ENCODE assay signal across 26 mouse cellular contexts in the genomic region with DNA sequence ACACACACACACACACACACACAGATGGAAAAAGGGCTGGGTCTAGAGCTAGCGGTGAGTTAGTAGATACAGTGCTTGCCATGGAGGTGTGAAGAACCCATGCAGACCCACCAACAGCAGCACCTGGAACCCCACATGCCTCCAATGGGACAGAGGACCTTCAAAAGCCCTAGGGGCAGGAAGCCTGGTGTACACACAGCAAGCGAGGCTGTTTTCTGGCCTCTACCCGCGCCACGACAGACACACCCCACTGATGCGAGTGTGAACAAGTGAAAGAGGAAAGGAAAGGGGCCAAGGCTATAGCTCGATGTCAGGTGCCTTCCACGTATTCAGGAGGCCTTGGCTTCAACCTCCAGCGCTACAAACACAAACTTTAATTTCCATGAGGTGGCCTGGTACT. TPM values are rescaled to one million over a fixed set of nuclear protein-coding genes. Genes with fewer than 3 reads are reported as not detected.
A peak's percentile ranks its signal among the peaks of the same experiment; 100 is the strongest.
DNase-seq lines count a peak whose midpoint lies in the region; ATAC-seq and TF ChIP-seq lines count a peak whose summit lies in the region.
"Had no signal": no experiment of that assay in that cellular context is flagged by ENCODE, and none has a peak within 500 bp of the region (broad histone marks: within the 10 kb centered on the region; RNA-seq: fewer than 3 reads in every experiment).

No protein-coding gene starts in this region.

- H3K27me3 ChIP-seq in liver, embryonic 13.5 days, result no peaks in the 10 kb centered on the region
- no peaks in the 10 kb centered on the region for H3K27me3 ChIP-seq in splenic B cell, adult 2 months (ENCODE audit: control insufficient read depth, insufficient read depth, low read length, poor library complexity, severe bottlenecking)
- no peaks in the 10 kb centered on the region for H3K27me3 ChIP-seq in forebrain, embryonic 13.5 days
- H3K27me3 ChIP-seq: heart, embryonic 12.5 days; heart, embryonic 15.5 days; hindbrain, embryonic 15.5 days had no signal

- H3K27ac ChIP-seq in liver, embryonic 13.5 days, result peak overlapping the region; percentile 97; the same call in 1 of the 2 replicates
- peak overlapping the region; percentile 49 for H3K27ac ChIP-seq in bone marrow, adult 2 months (ENCODE audit: control insufficient read depth, insufficient read depth, low read depth, low read length, poor library complexity)
- no peak overlapping the region for H3K27ac ChIP-seq in forebrain, embryonic 13.5 days
- H3K27ac ChIP-seq: forebrain, embryonic 10.5 days; heart, embryonic 15.5 days; hindbrain, embryonic 15.5 days had no signal

- peak overlapping the region; percentile 59; the same call in 1 of the 2 replicates for H3K9ac ChIP-seq in liver, embryonic 13.5 days
- no peak overlapping the region for H3K9ac ChIP-seq in forebrain, embryonic 13.5 days
- H3K9ac ChIP-seq: forebrain, postnatal 0 days; heart, embryonic 12.5 days; heart, embryonic 15.5 days; hindbrain, embryonic 15.5 days had no signal

- no peak for TF ChIP-seq CTCF in bone marrow, adult 2 months (IDR thresholded peaks at IDR 0.05; ENCODE audit: control insufficient read depth, insufficient read depth, low read length)

- 78% methylated on average over 9 of the region's 9 CpGs for WGBS in liver, embryonic 13.5 days (ENCODE audit: insufficient replicate concordance)
- 75% methylated on average over 9 of the region's 9 CpGs for WGBS in bone marrow, adult 2 months
- WGBS in forebrain, embryonic 13.5 days, result 94% methylated on average over 9 of the region's 9 CpGs

- H3K9me3 ChIP-seq in liver, embryonic 13.5 days (replicated peaks), result no peaks in the 10 kb centered on the region
- no peaks in the 10 kb centered on the region for H3K9me3 ChIP-seq in forebrain, embryonic 13.5 days (replicated peaks)
- H3K9me3 ChIP-seq: forebrain, embryonic 10.5 days; heart, embryonic 12.5 days; heart, embryonic 15.5 days; hindbrain, embryonic 15.5 days had no signal

- ATAC-seq in liver, embryonic 13.5 days (ENCODE audit: low read depth), result no peak
- no peak for ATAC-seq in forebrain, embryonic 13.5 days
- ATAC-seq: activated CD4-positive, CD25-positive, alpha-beta regulatory T cell, adult 4 months; forebrain, embryonic 14.5 days; forebrain, postnatal 0 days had no signal

- DNase-seq in liver, embryonic 13.5 days, result no peak
- DNase-seq in liver, result no peak
- DNase-seq in B cell, adult 2 months, result peak; percentile 36 to 37
- peak; percentile 61 for DNase-seq in splenic B cell, adult 2 months (ENCODE audit: low read depth, low spot score)
- DNase-seq: adrenal gland, adult 8-10 months; adrenal gland, postnatal 25 days; cerebellum, adult 18-20 months; cerebellum, adult 9-10 months; cerebellum, postnatal 14 days; forebrain, postnatal 0 days; gastrocnemius, adult 2 months; gastrocnemius, postnatal 14 days; heart, adult 18-20 months; heart, postnatal 10 days; heart, postnatal 4 days had no signal

- peaks cover 70% of the 10 kb centered on the region for H3K4me1 ChIP-seq in liver, embryonic 13.5 days (replicated peaks)
- H3K4me1 ChIP-seq in bone marrow, adult 2 months (ENCODE audit: control insufficient read depth, insufficient read depth, low read length), result peaks cover 19% of the 10 kb centered on the region
- no peaks in the 10 kb centered on the region; the same call in 1 of the 2 replicates for H3K4me1 ChIP-seq in forebrain, embryonic 13.5 days
- H3K4me1 ChIP-seq: hindbrain, embryonic 15.5 days had no signal

- H3K4me3 ChIP-seq in liver, embryonic 13.5 days (replicated peaks), result no peak overlapping the region
- H3K4me3 ChIP-seq in bone marrow, adult 2 months (replicated peaks; ENCODE audit: control insufficient read depth, low read depth, low read length), result no peak overlapping the region
- no peak overlapping the region for H3K4me3 ChIP-seq in forebrain, embryonic 13.5 days
- H3K4me3 ChIP-seq: forebrain, embryonic 10.5 days; gastrocnemius, adult 2 months; heart, embryonic 12.5 days; heart, embryonic 15.5 days; hindbrain, embryonic 15.5 days had no signal

- TF ChIP-seq POLR2A in bone marrow, adult 2 months (IDR thresholded peaks at IDR 0.05; ENCODE audit: borderline replicate concordance, control insufficient read depth, low read depth, low read length), result no peak

- peaks cover 28% of the 10 kb centered on the region for H3K36me3 ChIP-seq in liver, embryonic 13.5 days
- peaks cover 4% of the 10 kb centered on the region; the same call in 1 of the 2 replicates for H3K36me3 ChIP-seq in splenic B cell, adult 2 months (ENCODE audit: control insufficient read depth, insufficient read depth, low read length, poor library complexity, severe bottlenecking)
- no peaks in the 10 kb centered on the region for H3K36me3 ChIP-seq in forebrain, embryonic 13.5 days (ENCODE audit: poor library complexity, severe bottlenecking)
- H3K36me3 ChIP-seq: forebrain, embryonic 10.5 days; hindbrain, embryonic 15.5 days had no signal

- no peak overlapping the region for H3K4me2 ChIP-seq in liver, embryonic 13.5 days
- H3K4me2 ChIP-seq in forebrain, embryonic 13.5 days, result no peak overlapping the region
- H3K4me2 ChIP-seq: heart, embryonic 12.5 days; heart, embryonic 15.5 days; hindbrain, embryonic 15.5 days had no signal

RNA-seq across cellular contexts. Expression of gene Rhbdf2, which starts 14.9 kb away (rescaled TPM):
- polyA plus RNA-seq in liver, embryonic 13.5 days (2015; fragmentation: Nextera tagmentation; extraction: Ambion mirVana), result 5.8 and 6.6 TPM in 2 replicates
- polyA plus RNA-seq in bone marrow, adult 2 months (2011; ENCODE audit: insufficient read depth, insufficient read length, low replicate concordance, missing spikeins), result 20.9 and 51.1 TPM in 2 replicates
- 0.87 and 0.98 TPM in 2 replicates for polyA plus RNA-seq in forebrain, embryonic 13.5 days (2015; fragmentation: Nextera tagmentation; extraction: Ambion mirVana)

RNA-seq across cellular contexts. Expression of gene Aanat, which starts 25.7 kb away (rescaled TPM):
- polyA plus RNA-seq in liver, embryonic 13.5 days (2015; fragmentation: Nextera tagmentation; extraction: Ambion mirVana), result not detected in 2 replicates
- polyA plus RNA-seq in bone marrow, adult 2 months (2011; ENCODE audit: insufficient read depth, insufficient read length, low replicate concordance, missing spikeins), result not detected in 2 replicates
- 0.25 and 0.39 TPM in 2 replicates for polyA plus RNA-seq in forebrain, embryonic 13.5 days (2015; fragmentation: Nextera tagmentation; extraction: Ambion mirVana)
- polyA plus RNA-seq: activated CD4-positive, CD25-positive, alpha-beta regulatory T cell, adult 4 months; embryonic facial prominence, embryonic 11.5 days; embryonic facial prominence, embryonic 14.5 days; forebrain, embryonic 10.5 days; heart, embryonic 12.5 days; heart, embryonic 15.5 days; hindbrain, embryonic 11.5 days; hindbrain, embryonic 15.5 days had no signal

RNA-seq across cellular contexts. Expression of gene Ube2o, which starts 30.6 kb away (rescaled TPM):
- 17.5 and 22.1 TPM in 2 replicates for polyA plus RNA-seq in liver, embryonic 13.5 days (2015; fragmentation: Nextera tagmentation; extraction: Ambion mirVana)
- 90.9 and 133 TPM in 2 replicates for polyA plus RNA-seq in bone marrow, adult 2 months (2011; ENCODE audit: insufficient read depth, insufficient read length, low replicate concordance, missing spikeins)
- polyA plus RNA-seq in forebrain, embryonic 13.5 days (2015; fragmentation: Nextera tagmentation; extraction: Ambion mirVana), result 11.9 and 12.1 TPM in 2 replicates

RNA-seq across cellular contexts. Expression of gene Prcd, which starts 41.5 kb away (rescaled TPM):
- polyA plus RNA-seq in liver, embryonic 13.5 days (2015; fragmentation: Nextera tagmentation; extraction: Ambion mirVana), result 0.31 and 0.33 TPM in 2 replicates
- not detected in 2 replicates for polyA plus RNA-seq in bone marrow, adult 2 months (2011; ENCODE audit: insufficient read depth, insufficient read length, low replicate concordance, missing spikeins)
- 0.79 and 0.80 TPM in 2 replicates for polyA plus RNA-seq in forebrain, embryonic 13.5 days (2015; fragmentation: Nextera tagmentation; extraction: Ambion mirVana)
- polyA plus RNA-seq: activated CD4-positive, CD25-positive, alpha-beta regulatory T cell, adult 4 months; heart, embryonic 12.5 days had no signal

RNA-seq across cellular contexts. Expression of gene Cygb, which starts 42.2 kb away (rescaled TPM):
- 0.60 and 0.70 TPM in 2 replicates for polyA plus RNA-seq in liver, embryonic 13.5 days (2015; fragmentation: Nextera tagmentation; extraction: Ambion mirVana)
- polyA plus RNA-seq in bone marrow, adult 2 months (2011; ENCODE audit: insufficient read depth, insufficient read length, low replicate concordance, missing spikeins), result 2.6 and 3.4 TPM in 2 replicates
- 8.8 and 9.3 TPM in 2 replicates for polyA plus RNA-seq in forebrain, embryonic 13.5 days (2015; fragmentation: Nextera tagmentation; extraction: Ambion mirVana)
- polyA plus RNA-seq: activated CD4-positive, CD25-positive, alpha-beta regulatory T cell, adult 4 months had no signal

Comparison
In these comparisons a context has a peak if more than half of its experiments do, and no peak if none do; other contexts are left out.
1. DNase-seq: peak in B cell, adult 2 months (2 of 2) and splenic B cell, adult 2 months (single experiment); none in liver, embryonic 13.5 days (single experiment) and liver (single experiment).